Mouse (Mus musculus): ENCODE results near the gene Prkaca. TPM values are rescaled to one million over a fixed set of nuclear protein-coding genes. Genes with fewer than 3 reads are reported as not detected.

Prkaca gene
- polyA plus RNA-seq (2015; fragmentation: Nextera tagmentation; extraction: Ambion mirVana) = 161 and 163 TPM in 2 replicates

- peak within 1 kb of the TSS; percentile 99 for H3K4me3 ChIP-seq (replicated peaks)
- peak within 1 kb of the TSS; percentile 80 for H3K27ac ChIP-seq
- peak; percentile 100 for ATAC-seq (replicated peaks; ENCODE audit: low FRiP score)
- peaks cover 35% of the 10 kb centered on the region for H3K4me1 ChIP-seq
- H3K4me2 ChIP-seq = peak within 1 kb of the TSS; percentile 95
- H3K27me3 ChIP-seq = no peaks in the 10 kb centered on the region
- H3K36me3 ChIP-seq = peaks cover 23% of the 10 kb centered on the region
- H3K9ac ChIP-seq = peak within 1 kb of the TSS; percentile 94
- WGBS = under 1% methylated on average over 71 of the region's 94 CpGs
- no peaks in the 10 kb centered on the region for H3K9me3 ChIP-seq (replicated peaks)
Observed at GRCm38 (mm10) chr8:83972150-83973120, at the start of gene Prkaca. Gene Prkaca (plus strand): TSS chr8:83972993.

GRCm38 (mm10) chr8:83924585-83924984, 48.2 kb upstream of the Prkaca start:
- H3K36me3 ChIP-seq = peaks cover 74% of the 10 kb centered on the region
- no peak overlapping the region for H3K27ac ChIP-seq
- peaks cover 21% of the 10 kb centered on the region for H3K4me1 ChIP-seq
- no peak for ATAC-seq (replicated peaks; ENCODE audit: low FRiP score)
- H3K4me3 ChIP-seq (replicated peaks) = no peak overlapping the region
- H3K4me2 ChIP-seq = no peak overlapping the region
- no peaks in the 10 kb centered on the region for H3K9me3 ChIP-seq (replicated peaks)
- 84% methylated on average over 5 of the region's 5 CpGs for WGBS
- H3K27me3 ChIP-seq = no peaks in the 10 kb centered on the region
- no peak overlapping the region for H3K9ac ChIP-seq

- peak; percentile 17; the same call in 1 of the 2 replicates for ATAC-seq (replicated peaks; ENCODE audit: low FRiP score)
- Histone ChIP-seq H3K27ac (peak overlapping the region; percentile 18; the same call in 1 of the 2 replicates), H3K27me3 (no peaks in the 10 kb centered on the region), H3K9ac (no peak overlapping the region), H3K9me3 (replicated peaks) (no peaks in the 10 kb centered on the region), H3K4me3 (replicated peaks) (no peak overlapping the region), H3K36me3 (peaks cover 74% of the 10 kb centered on the region), H3K4me1 (peaks cover 21% of the 10 kb centered on the region), H3K4me2 (no peak overlapping the region)
- 30% methylated on average over 7 of the region's 7 CpGs for WGBS
Observed at GRCm38 (mm10) chr8:83926266-83926665, 46.5 kb upstream of the Prkaca start.

GRCm38 (mm10) chr8:83934222-83934621, 38.6 kb upstream of the Prkaca start:
- no peak overlapping the region for H3K27ac ChIP-seq
- no peak overlapping the region for H3K4me2 ChIP-seq
- H3K4me1 ChIP-seq = no peaks in the 10 kb centered on the region
- no peak overlapping the region for H3K9ac ChIP-seq
- WGBS = 89% methylated on average over 5 of the region's 5 CpGs
- H3K27me3 ChIP-seq = no peaks in the 10 kb centered on the region
- no peaks in the 10 kb centered on the region for H3K9me3 ChIP-seq (replicated peaks)
- no peak for ATAC-seq (replicated peaks; ENCODE audit: low FRiP score)
- peaks cover 100% of the 10 kb centered on the region for H3K36me3 ChIP-seq
- H3K4me3 ChIP-seq (replicated peaks) = no peak overlapping the region

- Histone ChIP-seq H3K4me3 (replicated peaks) (no peak overlapping the region), H3K27ac (no peak overlapping the region), H3K4me1 (no peaks in the 10 kb centered on the region), H3K9me3 (replicated peaks) (no peaks in the 10 kb centered on the region), H3K36me3 (peaks cover 98% of the 10 kb centered on the region), H3K27me3 (no peaks in the 10 kb centered on the region), H3K4me2 (no peak overlapping the region), H3K9ac (no peak overlapping the region)
- 86% methylated on average over 2 of the region's 2 CpGs for WGBS
- no peak for ATAC-seq (replicated peaks; ENCODE audit: low FRiP score)
Observed at GRCm38 (mm10) chr8:83934994-83935393, 37.8 kb upstream of the Prkaca start.

GRCm38 (mm10) chr8:83935435-83935834, 37.4 kb upstream of the Prkaca start:
- Histone ChIP-seq H3K36me3 (peaks cover 96% of the 10 kb centered on the region), H3K9me3 (replicated peaks) (no peaks in the 10 kb centered on the region), H3K9ac (no peak overlapping the region), H3K27ac (no peak overlapping the region), H3K4me3 (replicated peaks) (no peak overlapping the region), H3K27me3 (no peaks in the 10 kb centered on the region), H3K4me2 (no peak overlapping the region), H3K4me1 (no peaks in the 10 kb centered on the region)
- ATAC-seq (replicated peaks; ENCODE audit: low FRiP score) = no peak
- whole genome bisulfite sequencing = 92% methylated on average over 8 of the region's 8 CpGs

- WGBS = 90% methylated on average over 7 of the region's 7 CpGs
- no peaks in the 10 kb centered on the region for H3K4me1 ChIP-seq
- no peak for ATAC-seq (replicated peaks; ENCODE audit: low FRiP score)
- no peaks in the 10 kb centered on the region for H3K9me3 ChIP-seq (replicated peaks)
- no peak overlapping the region for H3K9ac ChIP-seq
- H3K4me2 ChIP-seq = no peak overlapping the region
- H3K36me3 ChIP-seq = peaks cover 74% of the 10 kb centered on the region
- no peak overlapping the region for H3K27ac ChIP-seq
- no peak overlapping the region for H3K4me3 ChIP-seq (replicated peaks)
- no peaks in the 10 kb centered on the region for H3K27me3 ChIP-seq
Observed at GRCm38 (mm10) chr8:83937645-83938044, 35.1 kb upstream of the Prkaca start.

- Histone ChIP-seq H3K27ac (no peak overlapping the region), H3K36me3 (peaks cover 67% of the 10 kb centered on the region), H3K9ac (no peak overlapping the region), H3K4me1 (no peaks in the 10 kb centered on the region), H3K9me3 (replicated peaks) (no peaks in the 10 kb centered on the region), H3K27me3 (no peaks in the 10 kb centered on the region), H3K4me2 (no peak overlapping the region), H3K4me3 (replicated peaks) (no peak overlapping the region)
- 91% methylated on average over 15 of the region's 15 CpGs for WGBS
- no peak for ATAC-seq (replicated peaks; ENCODE audit: low FRiP score)
Observed at GRCm38 (mm10) chr8:83938330-83938729, 34.5 kb upstream of the Prkaca start.

GRCm38 (mm10) chr8:83941066-83941677, 31.6 kb upstream of the Prkaca start:
- peaks cover 38% of the 10 kb centered on the region for H3K36me3 ChIP-seq
- H3K9ac ChIP-seq = no peak overlapping the region
- ATAC-seq (replicated peaks; ENCODE audit: low FRiP score) = no peak
- 78% methylated on average over 6 of the region's 6 CpGs for WGBS
- H3K4me3 ChIP-seq (replicated peaks) = no peak overlapping the region
- H3K27me3 ChIP-seq = no peaks in the 10 kb centered on the region
- H3K27ac ChIP-seq = no peak overlapping the region
- no peaks in the 10 kb centered on the region for H3K4me1 ChIP-seq
- no peaks in the 10 kb centered on the region for H3K9me3 ChIP-seq (replicated peaks)
- no peak overlapping the region for H3K4me2 ChIP-seq

- 78% methylated on average over 1 of the region's 1 CpGs for WGBS
- Histone ChIP-seq H3K4me1 (no peaks in the 10 kb centered on the region), H3K4me3 (replicated peaks) (no peak overlapping the region), H3K36me3 (peaks cover 26% of the 10 kb centered on the region), H3K27me3 (no peaks in the 10 kb centered on the region), H3K9ac (no peak overlapping the region), H3K4me2 (no peak overlapping the region), H3K27ac (no peak overlapping the region), H3K9me3 (replicated peaks) (no peaks in the 10 kb centered on the region)
- no peak for ATAC-seq (replicated peaks; ENCODE audit: low FRiP score)
Observed at GRCm38 (mm10) chr8:83942446-83942845, 30.3 kb upstream of the Prkaca start.

GRCm38 (mm10) chr8:83945540-83945939, 27.3 kb upstream of the Prkaca start:
- Histone ChIP-seq H3K9ac (no peak overlapping the region), H3K4me3 (replicated peaks) (no peak overlapping the region), H3K4me2 (no peak overlapping the region), H3K27me3 (no peaks in the 10 kb centered on the region), H3K36me3 (no peaks in the 10 kb centered on the region), H3K9me3 (replicated peaks) (no peaks in the 10 kb centered on the region), H3K4me1 (no peaks in the 10 kb centered on the region), H3K27ac (no peak overlapping the region)
- WGBS = 65% methylated on average over 3 of the region's 3 CpGs
- no peak for ATAC-seq (replicated peaks; ENCODE audit: low FRiP score)

- peak overlapping the region; percentile 62 for H3K9ac ChIP-seq
- ATAC-seq (replicated peaks; ENCODE audit: low FRiP score) = no peak
Observed at GRCm38 (mm10) chr8:83954749-83955105, 18.1 kb upstream of the Prkaca start.

More at GRCm38 (mm10) chr8:83954749-83955105, 18.1 kb upstream of the Prkaca start:
- Histone ChIP-seq H3K4me3 (replicated peaks) (peak overlapping the region; percentile 85), H3K4me1 (peaks cover 24% of the 10 kb centered on the region), H3K27me3 (no peaks in the 10 kb centered on the region), H3K9me3 (replicated peaks) (no peaks in the 10 kb centered on the region), H3K36me3 (no peaks in the 10 kb centered on the region), H3K27ac (peak overlapping the region; percentile 51), H3K4me2 (peak overlapping the region; percentile 96)
- 2% methylated on average over 14 of the region's 14 CpGs for WGBS

All from kidney, embryonic 15.5 days (tissue).